Mouse (Mus musculus) embryonic facial prominence, embryonic 10.5 days (tissue): ENCODE data around the gene Unkl. TPM values are rescaled to one million over a fixed set of nuclear protein-coding genes. Genes with fewer than 3 reads are reported as not detected.

ENCODE experiments used
- DNase-seq: peaks from one replicate; pipeline ENCODE4 v3.0.0-alpha.2; 2017; ENCODE audit warnings: low spot score
- H3K27ac ChIP-seq: fragments of 300-500 bp; sonication (generic); replicated peaks from 2 replicates; pipeline ENCODE4 v1.5.1; 2016; ENCODE audit warnings: mild to moderate bottlenecking
- H3K27me3 ChIP-seq: fragments of 300-500 bp; sonication (generic); replicated peaks from 2 replicates; pipeline ENCODE4 v1.6.1; 2016; ENCODE audit warnings: low read depth, mild to moderate bottlenecking; ENCODE audit not compliant: poor library complexity, severe bottlenecking
- H3K36me3 ChIP-seq: fragments of 300-500 bp; sonication (generic); replicated peaks from 2 replicates; pipeline ENCODE4 v1.6.1; 2016; ENCODE audit warnings: mild to moderate bottlenecking, moderate library complexity
- H3K4me1 ChIP-seq: fragments of 300-500 bp; sonication (generic); 2 replicates; pipeline ENCODE4 v1.6.1; 2016
- H3K4me3 ChIP-seq: fragments of 300-500 bp; sonication (generic); 2 replicates; pipeline ENCODE4 v1.5.1; 2016; ENCODE audit warnings: mild to moderate bottlenecking, moderate library complexity
- H3K9me3 ChIP-seq: fragments of 300-500 bp; sonication (generic); 2 replicates; pipeline ENCODE4 v1.6.1; 2016; ENCODE audit warnings: mild to moderate bottlenecking
- WGBS: fragments of 180-500 bp; shearing (Covaris S2); methylation state at CpG from one replicate; pipeline ENCODE4 v1.1.7; 2016; 5-methylcytosine and 5-hydroxymethylcytosine counted together
- microRNA-seq: library from miRNA; unstranded; fragments of <30 nt; microRNA quantifications from one replicate; pipeline ENCODE4, GENCODE M21; 2017
- polyA plus RNA-seq: library from polyadenylated mRNA; unstranded; fragments of >200 nt; fragmentation: Nextera tagmentation; extraction: Ambion mirVana; gene quantifications from 2 replicates; pipeline ENCODE4 v1.2.1, GENCODE M21; 2016

Unkl gene
- polyA plus RNA-seq, 1 experiment from 2014 or later: 10.9 TPM

DNA sequence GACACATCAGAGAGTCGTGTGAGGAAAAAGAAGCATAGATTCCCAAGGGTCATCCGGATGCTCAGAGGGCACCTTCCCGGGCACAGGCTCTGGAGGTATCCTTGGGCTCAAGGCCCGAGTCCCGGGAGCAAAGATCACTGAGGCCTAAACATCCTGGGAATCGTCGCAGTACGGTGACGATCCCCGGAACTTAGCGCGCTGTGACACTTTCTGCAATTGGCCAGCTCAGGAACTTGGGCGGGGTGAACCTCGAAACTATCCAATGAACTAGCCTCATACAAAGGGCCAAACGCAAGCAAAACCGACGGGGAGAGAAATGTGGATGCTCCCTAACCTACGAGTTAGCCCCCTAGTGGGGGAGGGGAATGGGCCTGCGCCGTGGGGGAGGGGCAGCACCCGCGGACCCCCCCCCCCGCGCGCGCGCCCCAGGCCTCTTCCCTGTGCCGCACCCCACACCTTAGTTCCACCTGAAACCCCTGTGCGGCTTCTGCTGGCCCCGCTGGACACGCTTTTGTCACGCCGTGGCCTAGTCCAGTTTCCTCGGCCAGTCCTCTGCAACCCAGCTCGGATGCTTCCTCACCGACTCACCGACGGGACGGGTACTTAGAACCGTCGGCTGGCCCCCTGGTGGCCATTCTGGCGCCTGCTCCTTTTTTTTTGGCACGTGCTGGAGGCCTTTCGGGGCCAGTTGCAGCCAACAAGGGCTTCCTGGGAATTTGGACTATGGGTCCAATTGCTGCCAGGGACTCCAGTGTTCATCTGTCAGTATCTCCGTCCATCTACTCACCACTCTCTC, 85.7 kb downstream of the Unkl start:
- DNase-seq: peak; percentile 94
- WGBS: under 1% methylated on average over 45 of the region's 45 CpGs
- H3K9me3 ChIP-seq: no peaks in the 10 kb centered on the region

DNA sequence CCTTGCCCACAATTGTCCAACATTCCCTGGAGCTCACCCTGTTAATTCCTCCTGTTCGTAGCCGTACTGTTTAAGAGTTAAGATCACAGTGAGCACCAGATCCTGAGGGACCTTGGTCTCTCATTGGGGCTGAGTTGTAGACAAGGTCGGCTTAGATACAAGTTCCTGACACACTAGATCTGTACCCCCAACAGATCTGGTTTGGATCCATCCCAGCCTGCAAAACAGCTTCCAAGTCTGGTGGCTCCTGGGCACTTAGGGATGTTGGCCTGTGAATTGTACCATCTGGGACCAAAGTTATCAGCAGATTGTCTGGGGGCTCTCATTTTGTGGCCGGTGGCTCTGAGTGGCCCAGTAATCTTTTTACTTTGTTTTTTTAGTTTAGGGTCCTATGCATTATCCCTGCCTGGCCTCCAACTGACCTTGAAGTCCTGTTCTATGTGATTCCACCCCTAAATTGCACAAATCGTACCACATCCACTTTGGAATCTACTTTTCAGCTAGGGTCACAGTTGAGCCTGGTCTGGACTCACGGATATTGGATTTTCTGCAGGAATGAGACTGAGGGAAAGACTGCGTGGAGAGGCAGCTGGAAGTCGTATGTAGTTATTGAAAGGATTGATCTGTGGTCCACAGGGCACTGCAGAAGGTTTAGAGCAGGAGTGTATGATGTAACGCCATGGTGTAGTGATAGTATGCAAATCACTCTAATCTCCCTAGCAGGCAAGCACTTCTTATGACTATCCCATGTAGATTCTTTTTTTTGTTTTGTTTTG, 86.6 kb downstream of the Unkl start, which contains the start of gene Ube2i:
TSS of gene Ube2i (minus strand) at position 52 of the 776 bp plus-strand sequence.
- no peak for DNase-seq
- Histone ChIP-seq H3K4me3 (peak within 1 kb of the TSS; percentile 92), H3K9me3 (no peaks in the 10 kb centered on the region), H3K36me3 (peaks cover 24% of the 10 kb centered on the region), H3K27me3 (no peaks in the 10 kb centered on the region), H3K4me1 (peaks cover 33% of the 10 kb centered on the region), H3K27ac (peak within 1 kb of the TSS; percentile 99)
- 86% methylated on average over 9 of the region's 9 CpGs for WGBS

More for the DNA sequence above, 85.7 kb downstream of the Unkl start:
- peak overlapping the region; percentile 92 for H3K4me3 ChIP-seq
- H3K4me1 ChIP-seq: peaks cover 38% of the 10 kb centered on the region
- H3K27ac ChIP-seq: peak overlapping the region; percentile 99
- H3K27me3 ChIP-seq: no peaks in the 10 kb centered on the region
- peaks cover 32% of the 10 kb centered on the region for H3K36me3 ChIP-seq

DNA sequence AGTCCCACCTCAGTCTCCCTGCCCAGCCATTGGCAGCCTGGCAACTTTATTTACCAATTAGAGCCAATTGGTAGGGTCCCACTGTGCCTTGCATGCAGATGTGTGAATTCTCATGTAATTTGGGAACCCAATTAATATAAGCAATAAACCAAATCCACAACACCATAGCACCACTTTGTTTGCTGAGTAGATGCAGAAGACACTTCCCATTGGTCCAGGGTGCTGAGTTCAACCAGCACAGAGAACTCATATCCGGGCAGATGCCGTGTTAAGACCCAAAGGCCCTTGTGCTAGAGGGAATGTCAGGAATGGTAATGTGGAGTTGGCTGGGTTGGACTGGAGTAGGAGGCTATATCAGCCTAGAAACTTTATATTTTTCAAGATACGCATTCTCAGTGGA, 87.6 kb downstream of the Unkl start:
- H3K4me1 ChIP-seq: peaks cover 25% of the 10 kb centered on the region
- no peak for DNase-seq
- H3K4me3 ChIP-seq: no peak overlapping the region
- no peaks in the 10 kb centered on the region for H3K27me3 ChIP-seq
- H3K9me3 ChIP-seq: no peaks in the 10 kb centered on the region
- no peak overlapping the region for H3K27ac ChIP-seq
- WGBS: 89% methylated on average over 3 of the region's 3 CpGs
- peaks cover 14% of the 10 kb centered on the region for H3K36me3 ChIP-seq

DNA sequence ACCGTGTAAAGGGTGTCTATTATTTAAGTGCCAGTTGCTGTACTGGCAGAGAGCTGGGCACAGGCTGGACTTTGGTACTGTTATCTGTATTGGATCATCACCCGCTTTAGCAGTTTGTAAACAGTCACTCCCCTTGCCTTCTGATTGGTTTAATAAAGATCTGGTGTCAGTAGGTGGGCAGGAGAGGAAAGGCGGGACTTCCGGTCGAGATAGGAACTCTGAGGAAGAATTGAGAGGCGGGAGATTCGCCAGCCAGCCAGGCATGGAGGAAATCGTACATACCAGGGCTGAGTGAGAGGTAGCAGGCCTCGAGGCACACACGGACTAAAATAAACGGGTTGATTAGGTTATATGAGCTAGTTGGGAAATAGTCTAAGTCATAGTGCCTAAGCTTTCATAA, 93.9 kb downstream of the Unkl start:
- Histone ChIP-seq H3K36me3 (no peaks in the 10 kb centered on the region), H3K27me3 (no peaks in the 10 kb centered on the region), H3K4me1 (no peaks in the 10 kb centered on the region), H3K27ac (no peak overlapping the region), H3K9me3 (no peaks in the 10 kb centered on the region), H3K4me3 (no peak overlapping the region)
- WGBS: 45% methylated on average over 11 of the region's 11 CpGs
- no peak for DNase-seq

Small RNA genes within 50 kb of the gene (microRNA-seq; reads per million reads assigned to microRNA genes)
- gene Mir3547: 1.2 reads per million

Other genes with a start within 250 kb of the Unkl start
- gene Jpt2, start 227.7 kb upstream of the Unkl start, polyA plus RNA-seq: 386 and 400 TPM in 2 replicates
- 8.3 and 8.6 TPM in 2 replicates for gene Cramp1l, start 172.6 kb upstream of the Unkl start, polyA plus RNA-seq
- 31.5 and 31.6 TPM in 2 replicates for gene Ift140, start 172.3 kb upstream of the Unkl start, polyA plus RNA-seq
- gene Tmem204, start 104.8 kb upstream of the Unkl start, polyA plus RNA-seq: 10.6 and 11.0 TPM in 2 replicates
- gene Telo2, start 72.4 kb upstream of the Unkl start, polyA plus RNA-seq: 54.0 and 55.5 TPM in 2 replicates
- gene Ptx4, start 67.6 kb upstream of the Unkl start, polyA plus RNA-seq: 0.09 and 0.14 TPM in 2 replicates
- gene Clcn7, start 55.0 kb upstream of the Unkl start, polyA plus RNA-seq: 24.4 and 27.5 TPM in 2 replicates
- not detected in 2 replicates for gene Ccdc154, start 25.9 kb upstream of the Unkl start, polyA plus RNA-seq
- gene Gm38655, start 12.9 kb upstream of the Unkl start, polyA plus RNA-seq: not detected in 2 replicates
- gene BC003965, start 3.8 kb upstream of the Unkl start, polyA plus RNA-seq: 35.5 and 36.9 TPM in 2 replicates
- 36.1 and 41.5 TPM in 2 replicates for gene Gnptg, start 51.7 kb downstream of the Unkl start, polyA plus RNA-seq
- 75.4 and 78.6 TPM in 2 replicates for gene Tsr3, start 51.8 kb downstream of the Unkl start, polyA plus RNA-seq
- 0.67 and 0.94 TPM in 2 replicates for gene Baiap3, start 68.0 kb downstream of the Unkl start, polyA plus RNA-seq
- 952 and 961 TPM in 2 replicates for gene Ube2i, start 86.2 kb downstream of the Unkl start, polyA plus RNA-seq
- not detected in 2 replicates for gene Prss34, start 110.0 kb downstream of the Unkl start, polyA plus RNA-seq
- not detected in 2 replicates for gene Prss28, start 120.2 kb downstream of the Unkl start, polyA plus RNA-seq
- gene Prss29, start 130.3 kb downstream of the Unkl start, polyA plus RNA-seq: not detected in 2 replicates
- not detected in 2 replicates for gene Tpsab1, start 157.2 kb downstream of the Unkl start, polyA plus RNA-seq
- not detected in 2 replicates for gene Tpsb2, start 177.9 kb downstream of the Unkl start, polyA plus RNA-seq
- not detected in 2 replicates for gene Tpsg1, start 180.9 kb downstream of the Unkl start, polyA plus RNA-seq
- 2.9 and 3.3 TPM in 2 replicates for gene Cacna1h, start 245.4 kb downstream of the Unkl start, polyA plus RNA-seq